Mouse (Mus musculus): ENCODE data around the gene Dact3. TPM values are rescaled to one million over a fixed set of nuclear protein-coding genes. Genes with fewer than 3 reads are reported as not detected.

The Dact3 gene
- polyA plus RNA-seq, 1 experiment from 2014 or later, result 4.0 TPM

DNA sequence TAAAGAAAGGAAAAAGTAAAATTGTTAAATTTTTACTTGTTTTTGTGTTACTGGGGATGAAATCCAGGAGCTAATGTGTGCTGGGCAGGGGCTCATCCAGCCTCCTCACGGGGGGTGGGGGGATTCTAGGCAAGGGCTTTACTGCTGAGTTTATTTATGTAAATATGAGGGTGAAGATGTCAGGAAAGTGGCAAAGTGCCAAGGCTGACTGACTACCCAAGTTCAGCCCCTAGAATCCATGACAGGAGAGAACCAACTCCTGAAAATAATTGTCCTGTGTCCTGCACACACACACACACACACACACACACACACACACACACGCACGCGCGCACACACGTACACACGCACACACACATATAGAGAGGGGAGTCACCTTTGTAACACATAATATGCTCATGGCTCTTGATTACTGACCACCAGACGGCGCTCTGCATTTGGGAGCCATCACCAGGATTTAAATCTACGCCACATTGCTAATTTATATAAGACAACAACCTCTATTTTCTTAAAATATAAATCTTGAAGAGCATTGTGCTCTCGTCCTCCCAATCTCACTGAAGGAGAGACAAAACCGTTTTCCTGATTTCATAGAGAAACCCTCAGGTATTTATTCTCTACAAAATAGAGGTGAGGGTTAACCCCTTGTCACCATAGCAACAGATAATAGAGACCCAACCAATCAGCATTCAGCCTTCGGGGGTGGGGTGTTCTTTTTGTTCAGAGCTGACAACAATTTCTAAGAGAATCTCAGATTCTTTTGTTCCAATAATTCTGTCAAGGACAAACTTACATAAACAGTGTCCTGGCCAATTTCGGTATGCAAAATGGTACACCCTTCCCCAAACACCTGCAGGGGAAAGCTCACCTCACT is 57.8 kb downstream of the Dact3 start:
- H3K9me3 ChIP-seq, result no peaks in the 10 kb centered on the region
- H3K4me3 ChIP-seq, result no peak overlapping the region
- 0 out of 2 replicates have a peak, but pooled peaks have one; percentile 42 for ATAC-seq (ENCODE audit: insufficient number of reproducible peaks, low FRiP score, low TSS enrichment, low read depth)
- H3K27ac ChIP-seq, result no peak overlapping the region
- no peak overlapping the region for H3K9ac ChIP-seq
- H3K27me3 ChIP-seq, result no peaks in the 10 kb centered on the region
- 0 out of 2 replicates have a peak, but pooled peaks cover 2% of the 10 kb centered on the region for H3K4me1 ChIP-seq
- no peaks in the 10 kb centered on the region for H3K36me3 ChIP-seq
- H3K4me2 ChIP-seq, result no peak overlapping the region
- 49% methylated on average over 14 of the region's 14 CpGs for WGBS

Other genes with a start within 250 kb of the Dact3 start
- not detected in 2 replicates for gene Ceacam15, start 199.6 kb upstream of the Dact3 start, polyA plus RNA-seq (2015; fragmentation: Nextera tagmentation; extraction: Ambion mirVana)
- gene Ceacam9, start 153.4 kb upstream of the Dact3 start, polyA plus RNA-seq (2015; fragmentation: Nextera tagmentation; extraction: Ambion mirVana), result not detected in 2 replicates
- gene Ap2s1, start 136.9 kb upstream of the Dact3 start, polyA plus RNA-seq (2015; fragmentation: Nextera tagmentation; extraction: Ambion mirVana), result 253 and 283 TPM in 2 replicates
- 32.5 and 39.5 TPM in 2 replicates for gene Slc1a5, start 94.0 kb upstream of the Dact3 start, polyA plus RNA-seq (2015; fragmentation: Nextera tagmentation; extraction: Ambion mirVana)
- 85.8 and 96.1 TPM in 2 replicates for gene Strn4, start 59.4 kb upstream of the Dact3 start, polyA plus RNA-seq (2015; fragmentation: Nextera tagmentation; extraction: Ambion mirVana)
- 25.8 and 27.1 TPM in 2 replicates for gene Fkrp, start 58.6 kb upstream of the Dact3 start, polyA plus RNA-seq (2015; fragmentation: Nextera tagmentation; extraction: Ambion mirVana)
- 20.5 and 21.9 TPM in 2 replicates for gene Prkd2, start 32.4 kb upstream of the Dact3 start, polyA plus RNA-seq (2015; fragmentation: Nextera tagmentation; extraction: Ambion mirVana)
- gene Gng8, start 16.5 kb downstream of the Dact3 start, polyA plus RNA-seq (2015; fragmentation: Nextera tagmentation; extraction: Ambion mirVana), result 11.8 and 15.0 TPM in 2 replicates
- gene Ptgir, start 31.2 kb downstream of the Dact3 start, polyA plus RNA-seq (2015; fragmentation: Nextera tagmentation; extraction: Ambion mirVana), result 4.0 and 5.1 TPM in 2 replicates
- gene Calm3, start 48.8 kb downstream of the Dact3 start, polyA plus RNA-seq (2015; fragmentation: Nextera tagmentation; extraction: Ambion mirVana), result 85.8 and 99.4 TPM in 2 replicates
- 20.2 and 31.1 TPM in 2 replicates for gene Pnmal2, start 69.4 kb downstream of the Dact3 start, polyA plus RNA-seq (2015; fragmentation: Nextera tagmentation; extraction: Ambion mirVana)
- 0.33 and 0.50 TPM in 2 replicates for gene Pnmal1, start 84.4 kb downstream of the Dact3 start, polyA plus RNA-seq (2015; fragmentation: Nextera tagmentation; extraction: Ambion mirVana)
- gene Gm42372, start 107.8 kb downstream of the Dact3 start, polyA plus RNA-seq (2015; fragmentation: Nextera tagmentation; extraction: Ambion mirVana), result 0.14 and 0.20 TPM in 2 replicates
- gene Ccdc8, start 117.4 kb downstream of the Dact3 start, polyA plus RNA-seq (2015; fragmentation: Nextera tagmentation; extraction: Ambion mirVana), result 19.1 and 40.8 TPM in 2 replicates
- gene Ppp5c, start 152.6 kb downstream of the Dact3 start, polyA plus RNA-seq (2015; fragmentation: Nextera tagmentation; extraction: Ambion mirVana), result 101 and 115 TPM in 2 replicates
- gene Hif3a, start 187.1 kb downstream of the Dact3 start, polyA plus RNA-seq (2015; fragmentation: Nextera tagmentation; extraction: Ambion mirVana), result 29.0 and 33.4 TPM in 2 replicates
- gene Psg16, start 198.7 kb downstream of the Dact3 start, polyA plus RNA-seq (2015; fragmentation: Nextera tagmentation; extraction: Ambion mirVana), result 0.17 and 0.20 TPM in 2 replicates